Mouse (Mus musculus) embryonic facial prominence, embryonic 12.5 days (tissue): ENCODE results near the gene Caly. TPM values are rescaled to one million over a fixed set of nuclear protein-coding genes. Genes with fewer than 3 reads are reported as not detected.

Experiments
- ATAC-seq: fragments of 200-750 bp; cut with Nextera tagmentation; 2 replicates; pipeline ENCODE4 v1.8.0; 2017; ENCODE audit not compliant: insufficient number of reproducible peaks, insufficient read depth, low FRiP score, low TSS enrichment
- H3K27ac ChIP-seq: fragments of 300-500 bp; sonication (generic); 2 replicates; pipeline ENCODE4 v1.5.1; 2016; ENCODE audit warnings: mild to moderate bottlenecking
- H3K27me3 ChIP-seq: fragments of 300-500 bp; sonication (generic); 2 replicates; pipeline ENCODE4 v1.6.1; 2016; ENCODE audit warnings: mild to moderate bottlenecking, moderate library complexity
- H3K36me3 ChIP-seq: fragments of 300-500 bp; sonication (generic); 2 replicates; pipeline ENCODE4 v1.6.1; 2016; ENCODE audit warnings: mild to moderate bottlenecking
- H3K4me1 ChIP-seq: fragments of 300-500 bp; sonication (generic); 2 replicates; pipeline ENCODE4 v1.6.1; 2016
- H3K4me2 ChIP-seq: fragments of 300-500 bp; sonication (generic); replicated peaks from 2 replicates; pipeline ENCODE4 v1.6.1; 2016; ENCODE audit warnings: mild to moderate bottlenecking, moderate library complexity
- H3K4me3 ChIP-seq: fragments of 300-500 bp; sonication (generic); 2 replicates; pipeline ENCODE4 v1.5.1; 2016; ENCODE audit warnings: mild to moderate bottlenecking
- H3K9ac ChIP-seq: fragments of 300-500 bp; sonication (generic); 2 replicates; pipeline ENCODE4 v1.6.1; 2016; ENCODE audit warnings: mild to moderate bottlenecking, moderate library complexity
- H3K9me3 ChIP-seq: fragments of 300-500 bp; sonication (generic); 2 replicates; pipeline ENCODE4 v1.6.1; 2016; ENCODE audit warnings: mild to moderate bottlenecking, moderate library complexity
- WGBS: fragments of 180-500 bp; shearing (Covaris S2); methylation state at CpG from one replicate; pipeline ENCODE4 v1.1.7; 2016; 5-methylcytosine and 5-hydroxymethylcytosine counted together
- polyA plus RNA-seq: library from polyadenylated mRNA; unstranded; fragments of >200 nt; fragmentation: Nextera tagmentation; extraction: Ambion mirVana; gene quantifications from 2 replicates; pipeline ENCODE4 v1.2.1, GENCODE M21; 2016

The Caly gene
- polyA plus RNA-seq, 1 experiment from 2014 or later = 2.7 TPM

GRCm38 (mm10) chr7:140058528-140058927 lies 23.8 kb downstream of the Caly start:
- ATAC-seq = no peak
- H3K27me3 ChIP-seq = peaks cover 80% of the 10 kb centered on the region
- no peaks in the 10 kb centered on the region for H3K36me3 ChIP-seq
- no peaks in the 10 kb centered on the region for H3K4me1 ChIP-seq
- H3K9me3 ChIP-seq = no peaks in the 10 kb centered on the region
- no peak overlapping the region for H3K27ac ChIP-seq
- H3K4me2 ChIP-seq = peak overlapping the region; percentile 93
- whole genome bisulfite sequencing = 21% methylated on average over 7 of the region's 7 CpGs
- H3K9ac ChIP-seq = peak overlapping the region; percentile 65; the same call in 1 of the 2 replicates
- peak overlapping the region; percentile 47 for H3K4me3 ChIP-seq

DNA sequence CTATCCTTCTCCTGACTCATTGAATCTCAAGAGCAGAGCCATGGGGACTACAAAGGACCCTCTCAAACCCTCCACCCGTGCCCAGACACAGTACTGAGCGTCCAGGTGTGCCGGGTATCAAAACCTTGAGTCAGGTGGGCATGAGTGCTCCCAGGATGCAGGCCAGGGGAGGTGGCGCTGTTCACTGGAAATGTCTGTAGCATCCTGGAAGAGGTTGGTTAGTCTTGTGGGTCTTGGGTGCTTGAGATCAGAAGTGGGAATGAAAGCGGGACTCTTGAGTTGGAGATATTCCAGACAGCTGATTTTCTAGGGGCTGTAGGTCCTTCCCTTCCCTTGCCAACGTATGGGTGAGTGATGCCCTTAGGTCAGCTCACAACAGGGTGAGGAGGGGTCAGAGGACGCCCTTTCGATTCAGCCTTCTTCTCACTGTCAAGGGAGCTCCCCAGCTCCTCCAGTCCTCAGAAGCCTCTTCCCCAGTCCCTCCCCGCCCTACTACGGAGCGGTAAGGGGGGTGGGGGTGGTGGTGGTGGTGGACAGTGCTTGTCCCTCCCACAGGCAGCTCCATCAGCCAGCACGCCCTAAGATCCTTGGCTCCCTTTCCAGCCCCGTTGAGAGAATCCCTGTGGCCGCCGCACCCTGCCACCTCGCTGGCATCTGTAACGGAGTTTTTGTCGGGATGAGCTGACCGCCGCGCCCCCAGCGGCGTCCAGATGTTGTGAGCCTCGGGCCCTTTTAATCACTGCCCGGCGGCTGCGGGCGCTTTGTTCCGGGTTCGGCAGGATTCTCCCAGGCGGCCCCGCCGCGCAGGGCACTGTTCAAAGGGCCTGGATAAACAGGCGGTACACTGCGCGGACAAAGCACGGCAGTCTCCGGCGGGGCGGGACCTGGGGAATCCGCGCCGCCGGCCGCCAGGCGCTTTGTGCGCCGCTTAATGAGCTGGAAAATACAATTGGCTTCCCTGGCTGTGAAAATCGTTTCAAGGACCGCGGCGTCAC lies 24.6 kb downstream of the Caly start:
- ATAC-seq = no peak
- Histone ChIP-seq H3K4me1 (no peaks in the 10 kb centered on the region), H3K36me3 (no peaks in the 10 kb centered on the region), H3K27me3 (peaks cover 78% of the 10 kb centered on the region), H3K4me2 (peak overlapping the region; percentile 93), H3K4me3 (peak overlapping the region; percentile 47), H3K9ac (peak overlapping the region; percentile 65), H3K27ac (peak overlapping the region; percentile 60), H3K9me3 (no peaks in the 10 kb centered on the region)
- WGBS = 3% methylated on average over 53 of the region's 53 CpGs

DNA sequence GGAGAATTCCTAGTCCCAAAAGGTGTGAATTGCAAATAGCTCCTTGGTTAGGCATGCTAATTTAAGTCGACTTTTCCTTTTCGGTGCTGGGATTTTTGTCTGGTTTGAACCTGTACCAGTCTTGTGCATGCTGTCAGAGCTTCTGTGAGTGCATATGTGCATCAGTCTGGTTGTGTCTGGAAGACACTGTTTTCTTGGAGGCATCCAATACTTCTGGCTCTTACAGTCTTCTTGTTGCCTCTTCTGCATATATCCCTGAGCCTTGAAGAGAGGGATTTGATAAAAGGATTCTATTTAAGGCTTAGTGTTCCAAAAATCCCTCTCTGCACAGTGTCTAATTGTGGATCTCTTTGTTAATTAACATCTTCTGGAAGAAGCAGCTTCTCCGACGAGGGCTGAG lies 28.2 kb downstream of the Caly start:
- Histone ChIP-seq H3K4me3 (no peak overlapping the region), H3K4me2 (no peak overlapping the region), H3K27me3 (peaks cover 73% of the 10 kb centered on the region), H3K4me1 (peaks cover under 1% of the 10 kb centered on the region; the same call in 1 of the 2 replicates), H3K9me3 (no peaks in the 10 kb centered on the region), H3K27ac (no peak overlapping the region), H3K36me3 (no peaks in the 10 kb centered on the region), H3K9ac (no peak overlapping the region)
- ATAC-seq = no peak
- WGBS = 80% methylated on average over 4 of the region's 4 CpGs

- peak overlapping the region; percentile 34 for H3K4me3 ChIP-seq
- WGBS = under 1% methylated on average over 34 of the region's 34 CpGs
- peaks cover 17% of the 10 kb centered on the region for H3K4me1 ChIP-seq
- H3K9ac ChIP-seq = no peak overlapping the region
- no peak overlapping the region for H3K27ac ChIP-seq
- H3K9me3 ChIP-seq = no peaks in the 10 kb centered on the region
- no peaks in the 10 kb centered on the region for H3K36me3 ChIP-seq
- peaks cover 83% of the 10 kb centered on the region for H3K27me3 ChIP-seq
- ATAC-seq = peak; percentile 53
- H3K4me2 ChIP-seq = peak overlapping the region; percentile 53
Measured at GRCm38 (mm10) chr7:140049115-140049689, 33.1 kb downstream of the Caly start.

DNA sequence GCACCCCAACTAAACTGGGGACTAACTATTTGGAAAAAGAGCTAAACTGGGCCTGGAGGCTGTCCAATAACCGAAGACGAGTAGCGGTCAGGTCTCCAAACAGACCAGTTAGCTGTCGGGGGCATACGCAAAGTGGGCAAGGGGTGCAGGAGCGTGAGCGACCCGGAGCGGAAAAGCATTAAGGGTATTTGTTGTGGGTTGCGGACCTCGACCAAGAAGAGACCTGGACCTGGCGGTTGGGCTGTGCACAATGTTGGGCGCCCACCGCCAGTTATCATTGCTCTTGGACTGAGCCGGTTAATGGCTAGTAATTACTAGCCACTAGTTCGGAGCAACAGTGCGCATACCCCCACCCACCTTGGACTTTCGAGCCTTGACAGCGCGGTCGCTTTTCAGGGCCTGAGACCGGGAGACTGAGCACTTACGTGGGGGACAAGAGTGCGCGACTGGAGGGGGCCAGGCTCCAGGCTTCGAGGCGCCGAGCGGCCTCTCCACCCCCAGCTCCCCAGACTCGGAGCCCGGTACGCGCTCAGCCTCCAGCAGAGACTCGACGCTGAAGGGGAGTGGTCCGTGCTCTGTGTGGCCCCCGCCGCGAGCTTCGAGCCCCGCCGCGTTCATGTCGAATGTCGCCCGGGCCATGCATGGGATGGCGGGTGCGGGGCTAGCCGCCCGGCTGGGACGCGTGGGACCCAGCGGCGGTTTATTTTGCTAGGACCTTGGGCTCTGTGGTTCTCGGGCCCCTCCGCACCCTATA lies 33.8 kb downstream of the Caly start, which contains the start of gene Msx3:
Gene Msx3, minus strand, starts transcription at position 729 of the 754 bp plus-strand sequence.
- ATAC-seq = no peak

DNA sequence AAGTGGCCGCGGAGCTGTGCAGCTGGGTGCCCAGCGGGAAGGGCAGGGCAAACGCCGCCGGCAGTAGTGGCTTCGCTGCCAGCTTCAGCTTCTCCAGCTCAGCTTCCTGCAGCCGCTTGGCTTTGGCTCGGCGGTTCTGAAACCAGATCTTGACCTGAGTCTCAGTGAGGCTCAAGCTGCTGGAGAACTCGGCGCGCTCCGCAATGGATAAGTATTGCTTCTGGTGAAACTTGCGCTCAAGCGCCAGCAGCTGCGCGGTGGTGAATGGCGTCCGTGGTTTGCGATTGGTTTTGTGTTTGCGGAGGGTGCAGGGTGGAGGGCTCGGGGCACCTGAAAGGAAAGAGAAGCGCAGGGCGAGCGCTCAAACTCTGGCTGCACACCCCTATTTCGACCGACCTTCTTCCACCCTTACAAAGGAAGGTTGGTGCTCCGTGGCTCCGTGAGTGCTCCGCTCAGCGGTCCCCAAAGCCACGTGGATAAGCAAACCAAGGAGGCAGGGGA lies 34.5 kb downstream of the Caly start:
- peaks cover 83% of the 10 kb centered on the region for H3K27me3 ChIP-seq
- H3K4me1 ChIP-seq = peaks cover 17% of the 10 kb centered on the region
- H3K9me3 ChIP-seq = no peaks in the 10 kb centered on the region
- H3K4me3 ChIP-seq = peak overlapping the region; percentile 34
- H3K4me2 ChIP-seq = peak overlapping the region; percentile 53
- 1% methylated on average over 33 of the region's 33 CpGs for WGBS
- peak overlapping the region; percentile 16; the same call in 1 of the 2 replicates for H3K9ac ChIP-seq
- no peaks in the 10 kb centered on the region for H3K36me3 ChIP-seq
- no peak overlapping the region for H3K27ac ChIP-seq
- ATAC-seq = no peak

More for the DNA sequence above, 33.8 kb downstream of the Caly start, which contains the start of gene Msx3:
- 0 out of 2 replicates have a peak within 1 kb of the TSS, but pooled peaks have one; percentile 16 for H3K9ac ChIP-seq
- H3K27me3 ChIP-seq = peaks cover 83% of the 10 kb centered on the region
- WGBS = under 1% methylated on average over 56 of the region's 56 CpGs
- H3K4me1 ChIP-seq = peaks cover 17% of the 10 kb centered on the region
- no peak within 1 kb of the TSS for H3K27ac ChIP-seq
- peak within 1 kb of the TSS; percentile 34 for H3K4me3 ChIP-seq
- H3K4me2 ChIP-seq = peak within 1 kb of the TSS; percentile 53
- no peaks in the 10 kb centered on the region for H3K36me3 ChIP-seq
- H3K9me3 ChIP-seq = no peaks in the 10 kb centered on the region

DNA sequence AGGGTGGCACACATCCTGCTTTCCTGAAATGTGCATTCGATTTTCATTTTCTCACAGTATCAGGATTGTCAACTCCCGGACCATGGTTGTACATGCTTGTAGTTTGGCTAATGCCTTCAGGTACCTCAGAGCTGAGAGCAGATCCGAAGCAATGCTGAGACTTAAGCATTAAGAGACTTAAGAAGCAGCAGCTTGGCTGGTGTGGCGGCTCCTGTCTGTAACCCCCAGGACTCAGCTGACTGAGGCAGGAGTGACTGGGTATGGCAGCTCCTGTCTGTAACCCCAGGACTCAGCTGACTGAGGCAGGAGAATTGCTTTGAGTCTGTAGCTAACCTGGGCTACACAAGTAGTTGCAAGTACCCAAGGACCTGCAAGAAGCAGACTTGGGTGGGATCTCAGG lies 36.8 kb downstream of the Caly start:
- Histone ChIP-seq H3K4me2 (no peak overlapping the region), H3K36me3 (peaks cover 6% of the 10 kb centered on the region; the same call in 1 of the 2 replicates), H3K9me3 (no peaks in the 10 kb centered on the region), H3K4me3 (no peak overlapping the region), H3K9ac (no peak overlapping the region), H3K27ac (no peak overlapping the region), H3K27me3 (peaks cover 64% of the 10 kb centered on the region), H3K4me1 (peaks cover 17% of the 10 kb centered on the region)
- WGBS = 78% methylated on average over 4 of the region's 4 CpGs
- no peak for ATAC-seq

GRCm38 (mm10) chr7:140042728-140043127 lies 39.6 kb downstream of the Caly start:
- Histone ChIP-seq H3K9me3 (no peaks in the 10 kb centered on the region), H3K4me1 (peaks cover 3% of the 10 kb centered on the region), H3K9ac (no peak overlapping the region), H3K4me3 (no peak overlapping the region), H3K36me3 (peaks cover 14% of the 10 kb centered on the region; the same call in 1 of the 2 replicates), H3K4me2 (no peak overlapping the region), H3K27me3 (peaks cover 37% of the 10 kb centered on the region), H3K27ac (no peak overlapping the region)
- 61% methylated on average over 3 of the region's 3 CpGs for WGBS
- no peak for ATAC-seq

GRCm38 (mm10) chr7:140037171-140037555 lies 45.2 kb downstream of the Caly start:
- H3K27me3 ChIP-seq = no peaks in the 10 kb centered on the region
- peaks cover 19% of the 10 kb centered on the region for H3K4me1 ChIP-seq
- H3K9ac ChIP-seq = peak overlapping the region; percentile 91; the same call in 1 of the 2 replicates
- peaks cover 26% of the 10 kb centered on the region for H3K36me3 ChIP-seq
- H3K4me3 ChIP-seq = peak overlapping the region; percentile 89
- no peak overlapping the region for H3K27ac ChIP-seq
- no peaks in the 10 kb centered on the region for H3K9me3 ChIP-seq
- 48% methylated on average over 3 of the region's 3 CpGs for WGBS
- ATAC-seq = no peak
- H3K4me2 ChIP-seq = peak overlapping the region; percentile 78

DNA sequence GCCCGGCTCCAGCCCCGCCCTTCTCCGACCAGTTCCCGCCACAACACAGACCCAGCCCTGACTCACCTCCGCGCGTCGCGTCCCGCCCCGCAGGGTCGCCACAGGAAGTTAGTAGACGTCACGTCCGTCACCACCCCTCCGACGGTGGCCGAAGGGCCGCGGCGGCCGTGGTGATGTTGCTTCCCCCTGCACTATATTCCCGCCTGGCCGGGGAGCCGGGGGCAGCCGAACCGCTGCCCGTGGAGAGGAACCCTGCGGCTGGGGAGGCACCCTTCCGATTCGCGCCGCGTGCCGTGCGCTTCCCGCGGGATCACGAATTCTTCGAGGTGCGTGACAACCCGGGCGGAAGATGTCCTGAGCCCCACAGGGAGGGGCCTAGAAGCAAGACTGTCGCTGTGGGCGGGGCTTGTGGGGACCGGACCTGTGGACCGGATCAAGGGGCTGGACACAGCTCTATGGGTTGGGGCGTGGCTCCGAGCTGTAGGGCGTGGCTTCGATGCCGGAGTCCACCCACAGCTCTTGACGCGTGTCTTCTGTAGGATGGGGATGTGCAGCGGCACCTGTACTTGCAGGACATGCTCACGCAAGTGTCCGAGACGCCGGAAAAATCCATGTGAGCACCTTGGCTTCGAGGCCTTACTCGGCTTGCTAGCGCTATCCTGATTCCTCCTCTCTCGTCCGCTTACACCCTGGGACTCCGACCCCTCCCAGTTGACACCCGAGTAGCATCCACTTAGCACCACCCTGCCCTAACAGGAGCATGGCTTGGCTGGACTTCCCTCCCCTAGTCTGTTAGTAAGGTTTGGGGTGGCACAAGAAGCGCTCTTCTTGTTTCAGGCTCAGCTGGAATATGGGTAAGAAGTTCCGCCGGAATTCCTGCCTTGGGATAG lies 45.8 kb downstream of the Caly start, which contains the start of the genes Zfp511 and Tubgcp2:
Gene Zfp511, plus strand, starts transcription at position 111 of the 890 bp plus-strand sequence.
Gene Tubgcp2, minus strand, starts transcription at position 389 of the 890 bp plus-strand sequence.
- H3K36me3 ChIP-seq = peaks cover 30% of the 10 kb centered on the region
- H3K9me3 ChIP-seq = no peaks in the 10 kb centered on the region
- H3K4me2 ChIP-seq = peak within 1 kb of the TSS; percentile 78
- H3K27ac ChIP-seq = peak within 1 kb of the TSS; percentile 88
- ATAC-seq = peak; percentile 95
- no peaks in the 10 kb centered on the region for H3K27me3 ChIP-seq
- peak within 1 kb of the TSS; percentile 89 for H3K4me3 ChIP-seq
- peaks cover 19% of the 10 kb centered on the region for H3K4me1 ChIP-seq
- H3K9ac ChIP-seq = peak within 1 kb of the TSS; percentile 91
- 1% methylated on average over 65 of the region's 69 CpGs for WGBS
